Mouse (Mus musculus) CD4-positive naive resting alpha-beta T cell, adult 76 days (primary cell): Measurements from ENCODE around the gene Gcnt4. TPM values are rescaled to one million over a fixed set of nuclear protein-coding genes. Genes with fewer than 3 reads are reported as not detected.

ENCODE experiments used
- total RNA-seq: library from RNA; stranded (reverse); gene quantifications from one replicate; pipeline ENCODE4 v1.2.4, GENCODE M21; 2023

Gcnt4 gene
- not detected for total RNA-seq

DNA sequence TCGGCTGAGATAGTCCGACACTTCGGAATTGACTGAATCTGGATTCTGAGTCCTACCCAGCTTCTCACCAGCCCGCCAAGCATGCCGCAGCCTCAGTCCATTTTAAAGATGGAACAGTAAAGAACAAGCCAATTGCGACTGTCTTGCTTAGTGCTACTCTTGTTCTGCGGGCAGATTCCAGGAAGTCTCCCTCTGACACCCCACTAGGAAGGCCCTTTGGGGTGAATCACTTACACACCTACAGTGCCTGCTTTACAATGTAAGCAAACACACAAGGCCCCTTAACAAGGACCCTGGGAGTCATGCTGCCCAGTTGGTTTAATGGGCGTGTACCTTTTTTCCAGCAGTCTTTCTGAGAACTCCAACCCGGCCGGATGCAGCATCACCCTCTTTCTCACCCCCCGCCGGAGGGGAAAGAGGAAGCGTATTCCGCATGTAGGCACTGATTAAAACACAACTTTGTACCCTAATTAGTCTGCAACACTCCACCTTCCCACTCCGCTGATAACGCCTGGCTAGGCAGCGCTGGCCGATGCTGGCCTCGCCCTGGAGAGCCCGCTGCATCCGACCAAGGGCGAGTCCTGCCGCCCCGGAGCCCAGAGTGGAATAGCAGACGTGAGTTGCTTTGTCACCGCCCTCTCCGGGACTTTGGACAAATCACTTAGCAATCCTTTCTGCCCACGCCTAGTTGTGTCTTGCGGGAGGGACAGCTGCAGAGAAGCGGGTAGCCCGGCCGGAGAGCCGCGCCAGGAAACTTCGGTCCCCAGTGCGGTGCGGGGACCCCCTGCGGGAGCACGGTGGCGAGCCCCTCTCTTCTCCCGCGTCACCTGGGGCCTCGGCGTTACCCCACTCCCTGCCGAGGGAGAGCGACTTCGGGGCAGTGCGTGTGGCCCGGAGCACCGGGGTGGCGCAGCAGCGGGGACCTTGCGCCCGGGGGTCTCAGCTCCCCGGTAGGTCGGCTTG is at the start of gene Gcnt4:
Gene Gcnt4 (plus strand): TSS at position 691 of the 963 bp plus-strand sequence.

Other genes starting within 250 kb of the Gcnt4 start
- gene Ankrd31, start 176.4 kb upstream of the Gcnt4 start, total RNA-seq, result not detected
- not detected for gene 1700029F12Rik, start 109.7 kb downstream of the Gcnt4 start, total RNA-seq
- gene Fam169a, start 142.6 kb downstream of the Gcnt4 start, total RNA-seq, result not detected
- not detected for gene Gm6169, start 174.5 kb downstream of the Gcnt4 start, total RNA-seq
- 26.4 TPM for gene Gfm2, start 213.2 kb downstream of the Gcnt4 start, total RNA-seq
- gene Nsa2, start 213.2 kb downstream of the Gcnt4 start, total RNA-seq, result 198 TPM